Mouse (Mus musculus) MEL (cell line): ENCODE measurements around the gene Pde6c. TPM values are rescaled to one million over a fixed set of nuclear protein-coding genes. Genes with fewer than 3 reads are reported as not detected.

Experiments used
- DNase-seq: peaks from one replicate; pipeline ENCODE4 v3.0.0; 2011; ENCODE audit warnings: low read depth, low spot score
- H3K27ac ChIP-seq: 2 replicates; pipeline ENCODE4 v1.5.1; 2012; ENCODE audit warnings: low read depth, mild to moderate bottlenecking, control low read depth, low read length, moderate library complexity; ENCODE audit not compliant: control insufficient read depth
- H3K27me3 ChIP-seq, 2 experiments: fragments of 150-350 bp in 1 of 2; sonication (generic) in 1 of 2; 2 replicates each; pipeline ENCODE4 v1.6.1; 2012; ENCODE audit warnings: low read length in 2 of 2, mild to moderate bottlenecking in 2 of 2, improper control_type of control experiment in 1 of 2, moderate library complexity in 1 of 2; ENCODE audit not compliant: insufficient read depth in 2 of 2, control insufficient read depth in 1 of 2
- H3K36me3 ChIP-seq, 2 experiments: 2 replicates each; pipeline ENCODE4 v1.6.1; 2012 to 2014; ENCODE audit warnings: low read length in 2 of 2, improper control_type of control experiment in 1 of 2, inconsistent platforms in 1 of 2, mild to moderate bottlenecking in 1 of 2; ENCODE audit not compliant: insufficient read depth in 2 of 2, control insufficient read depth in 1 of 2
- H3K4me1 ChIP-seq, 2 experiments: fragments of 150-350 bp in 1 of 2; sonication (generic) in 1 of 2; 2 replicates each; pipeline ENCODE4 v1.6.1; 2012; ENCODE audit warnings: low read length in 2 of 2, improper control_type of control experiment in 1 of 2, mild to moderate bottlenecking in 1 of 2; ENCODE audit not compliant: insufficient read depth in 2 of 2, control insufficient read depth in 1 of 2
- H3K4me3 ChIP-seq, 2 experiments: fragments of 150-350 bp in 1 of 2; sonication (generic) in 1 of 2; 2 replicates each; pipeline ENCODE4 v1.5.1; 2012; ENCODE audit warnings: low read depth in 2 of 2, low read length in 2 of 2, mild to moderate bottlenecking in 2 of 2, moderate library complexity in 2 of 2, control low read depth in 1 of 2, improper control_type of control experiment in 1 of 2; ENCODE audit not compliant: control insufficient read depth in 1 of 2, insufficient read depth in 1 of 2
- H3K79me2 ChIP-seq: 2 replicates; pipeline ENCODE4 v1.6.1; 2012; ENCODE audit warnings: mild to moderate bottlenecking, low read length, moderate library complexity; ENCODE audit not compliant: control insufficient read depth, poor library complexity, insufficient read depth
- H3K9ac ChIP-seq: 2 replicates; pipeline ENCODE4 v1.6.1; 2012; ENCODE audit warnings: low read depth, mild to moderate bottlenecking, control low read depth, low read length, moderate library complexity; ENCODE audit not compliant: control insufficient read depth, poor library complexity, severe bottlenecking
- H3K9me3 ChIP-seq: fragments of 150-350 bp; sonication (generic); replicated peaks from 2 replicates; pipeline ENCODE4 v1.6.1; 2012; ENCODE audit warnings: mild to moderate bottlenecking, low read length, improper control_type of control experiment, moderate library complexity; ENCODE audit not compliant: insufficient read depth
- BHLHE40 ChIP-seq: IDR thresholded peaks from 2 replicates; pipeline ENCODE4 v1.6.1; 2012; ENCODE audit warnings: low read depth, mild to moderate bottlenecking, inconsistent platforms, low read length, improper control_type of control experiment, borderline replicate concordance
- CHD1 ChIP-seq: IDR thresholded peaks from 2 replicates; pipeline ENCODE4 v1.6.1; 2012; ENCODE audit warnings: low read depth, mild to moderate bottlenecking, inconsistent platforms, low read length, improper control_type of control experiment
- CHD2 ChIP-seq: IDR thresholded peaks from 2 replicates; pipeline ENCODE4 v1.6.1; 2011; ENCODE audit warnings: low read length, improper control_type of control experiment
- ELF1 ChIP-seq: IDR thresholded peaks from 2 replicates; pipeline ENCODE4 v1.6.1; 2014; ENCODE audit warnings: low read depth, mild to moderate bottlenecking, inconsistent platforms, low read length, improper control_type of control experiment, moderate library complexity
- GABPA ChIP-seq: IDR thresholded peaks from 2 replicates; pipeline ENCODE4 v1.6.1; 2012; ENCODE audit warnings: low read depth, mild to moderate bottlenecking, inconsistent platforms, low read length, improper control_type of control experiment, moderate library complexity
- GATA1 ChIP-seq: IDR thresholded peaks from 2 replicates; pipeline ENCODE4 v1.6.1; 2011; ENCODE audit warnings: low read depth, low read length, improper control_type of control experiment
- HCFC1 ChIP-seq: IDR thresholded peaks from 2 replicates; pipeline ENCODE4 v1.6.1; 2012; ENCODE audit warnings: low read depth, mild to moderate bottlenecking, inconsistent platforms, low read length, improper control_type of control experiment, moderate library complexity
- JUND ChIP-seq: IDR thresholded peaks from 2 replicates; pipeline ENCODE4 v1.6.1; 2011; ENCODE audit warnings: low read depth, mild to moderate bottlenecking, improper control_type of control experiment, low read length
- KAT2A ChIP-seq: conservative IDR thresholded peaks from 2 replicates; pipeline ENCODE4 v1.6.1; 2012; ENCODE audit warnings: low read depth, low read length, improper control_type of control experiment, inconsistent platforms
- MAX ChIP-seq: IDR thresholded peaks from 2 replicates; pipeline ENCODE4 v1.6.1; 2011; ENCODE audit warnings: low read length, improper control_type of control experiment
- MYB ChIP-seq: IDR thresholded peaks from 2 replicates; pipeline ENCODE4 v1.6.1; 2011; ENCODE audit warnings: mild to moderate bottlenecking, low read depth, low read length, improper control_type of control experiment
- POLR2A ChIP-seq, 2 experiments: IDR thresholded peaks; 2 replicates each; pipeline ENCODE4 v1.6.1; 2011 to 2012; ENCODE audit warnings: low read length in 2 of 2, mild to moderate bottlenecking in 2 of 2, control low read depth in 1 of 2, improper control_type of control experiment in 1 of 2, low read depth in 1 of 2, moderate library complexity in 1 of 2; ENCODE audit not compliant: control insufficient read depth in 1 of 2, insufficient read depth in 1 of 2, poor library complexity in 1 of 2
- RAD21 ChIP-seq: IDR thresholded peaks from 2 replicates; pipeline ENCODE4 v1.6.1; 2011; ENCODE audit warnings: mild to moderate bottlenecking, low read depth, low read length, improper control_type of control experiment
- RCOR1 ChIP-seq: IDR thresholded peaks from 2 replicates; pipeline ENCODE4 v1.6.1; 2012; ENCODE audit warnings: low read depth, mild to moderate bottlenecking, inconsistent platforms, low read length, improper control_type of control experiment
- SMC3 ChIP-seq: IDR thresholded peaks from 2 replicates; pipeline ENCODE4 v1.6.1; 2011; ENCODE audit warnings: low read depth, low read length, improper control_type of control experiment
- TCF12 ChIP-seq: IDR thresholded peaks from 2 replicates; pipeline ENCODE4 v1.6.1; 2014; ENCODE audit warnings: low read depth, mild to moderate bottlenecking, inconsistent platforms, low read length, improper control_type of control experiment, moderate library complexity
- ZC3H11A ChIP-seq: IDR thresholded peaks from 2 replicates; pipeline ENCODE4 v1.6.1; 2012; ENCODE audit warnings: low read depth, mild to moderate bottlenecking, inconsistent platforms, low read length, improper control_type of control experiment
- ZMIZ1 ChIP-seq: IDR thresholded peaks from 2 replicates; pipeline ENCODE4 v1.6.1; 2012; ENCODE audit warnings: low read depth, mild to moderate bottlenecking, inconsistent platforms, low read length, improper control_type of control experiment, moderate library complexity
- polyA plus RNA-seq, 2 experiments: library from polyadenylated mRNA; stranded (reverse) in 1 of 2; unstranded in 1 of 2; fragments of >175 nt in 1 of 2; fragments of >200 nt in 1 of 2; gene quantifications; 2 replicates each; pipeline versions ENCODE4 v1.2.1 to v1.2.4; 2012; ENCODE audit warnings: low replicate concordance in 2 of 2, low read depth in 1 of 2; ENCODE audit not compliant: insufficient read length in 2 of 2, insufficient read depth in 1 of 2, missing spikeins in 1 of 2
- total RNA-seq: library from RNA; depleted of rRNA; stranded (reverse); fragments of 300-350 nt; gene quantifications from 2 replicates; pipeline ENCODE4 v1.2.3, GENCODE M21; 2012

Gene Pde6c
- total and polyA plus RNA-seq, 3 experiments = not detected

DNA sequence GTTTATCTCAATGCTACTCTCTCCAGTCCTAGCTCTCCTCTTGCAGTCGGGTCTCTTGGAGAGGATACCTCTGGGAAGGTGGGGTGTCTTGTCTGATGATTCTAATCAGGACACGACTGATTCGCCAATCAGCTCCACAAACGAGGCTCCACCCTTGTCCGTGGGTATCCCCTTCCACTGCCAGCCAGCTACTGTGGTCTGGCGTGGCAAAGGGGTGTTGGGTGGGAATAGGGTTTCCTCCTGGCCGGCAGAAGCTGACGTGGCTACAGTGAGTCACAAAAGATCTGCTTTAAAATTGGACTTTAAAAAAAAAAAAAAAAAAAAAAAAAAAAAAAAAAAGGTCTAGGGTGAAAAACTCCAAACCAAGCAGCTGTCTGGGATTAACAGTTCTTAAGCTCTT lies 21.5 kb upstream of the Pde6c start:
- H3K79me2 ChIP-seq = no peaks in the 10 kb centered on the region
- H3K9ac ChIP-seq = no peak overlapping the region
- no peaks in the 10 kb centered on the region for H3K4me1 ChIP-seq
- DNase-seq = no peak
- TF ChIP-seq CHD2 (no peak), TCF12 (no peak), MYB (no peak), ELF1 (no peak), GABPA (no peak), MAX (no peak), SMC3 (no peak), CHD1 (no peak)
- H3K9me3 ChIP-seq = no peaks in the 10 kb centered on the region
- H3K27me3 ChIP-seq = no peaks in the 10 kb centered on the region; a peak in 1 of 4 replicates
- no peaks in the 10 kb centered on the region for H3K36me3 ChIP-seq
- no peak overlapping the region for H3K27ac ChIP-seq
- H3K4me3 ChIP-seq = no peak overlapping the region

DNA sequence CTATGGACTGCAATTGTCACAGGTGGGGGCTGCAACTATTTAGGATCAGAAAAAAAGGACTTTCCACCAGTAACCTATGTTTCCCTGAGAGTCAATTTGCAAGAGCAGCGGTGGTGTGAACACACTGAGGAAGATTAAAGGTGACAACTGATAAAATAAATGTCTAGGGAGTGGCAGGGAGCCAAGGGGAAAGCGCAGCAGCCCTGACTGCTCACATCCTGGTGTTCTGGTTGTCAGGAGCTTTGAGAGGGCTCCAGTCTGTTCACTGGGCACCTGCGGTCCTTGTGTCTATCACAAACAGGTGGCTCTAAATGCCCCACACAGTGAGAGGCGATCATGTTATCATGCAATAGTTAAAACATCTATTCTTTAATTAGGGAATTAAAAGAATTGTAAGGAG lies 20.0 kb upstream of the Pde6c start:
- Histone ChIP-seq H3K27ac (no peak overlapping the region), H3K9me3 (no peaks in the 10 kb centered on the region), H3K9ac (no peak overlapping the region), H3K79me2 (no peaks in the 10 kb centered on the region), H3K36me3 (no peaks in the 10 kb centered on the region), H3K4me1 (no peaks in the 10 kb centered on the region), H3K4me3 (no peak overlapping the region), H3K27me3 (no peaks in the 10 kb centered on the region; a peak in 1 of 4 replicates)
- TF ChIP-seq MAX (no peak), ZC3H11A (no peak), KAT2A (no peak), RAD21 (no peak), CHD1 (no peak), BHLHE40 (no peak), ELF1 (no peak), ZMIZ1 (no peak), JUND (no peak), POLR2A (IDR thresholded peaks at IDR 0.05; ENCODE audit: control insufficient read depth in 1 of 2, insufficient read depth in 1 of 2, low read depth in 1 of 2, low read length in 2 of 2, poor library complexity in 1 of 2) (no peak), GABPA (no peak), GATA1 (no peak), HCFC1 (no peak), RCOR1 (no peak), CHD2 (no peak)
- DNase-seq = no peak
